Mouse (Mus musculus) inflammation-experienced regulatory T-cells, adult 6 months (primary cell): ENCODE results near the gene Gm34653. TPM values are rescaled to one million over a fixed set of nuclear protein-coding genes. Genes with fewer than 3 reads are reported as not detected.
"Not testable (repeated sequence)": the region's sequence is repeated elsewhere in the genome, so short reads cannot be mapped to it uniquely, and the experiment has no call there.

Experiments
- ATAC-seq: one replicate; pipeline ENCODE4 v1.8.0; 2017
- polyA plus RNA-seq, 3 experiments: library from polyadenylated mRNA; unstranded; fragments of 100-300 nt; shearing (Covaris generic); gene quantifications; one replicate each; pipeline ENCODE4 v1.2.1; 2017

Gene Gm34653
- polyA plus RNA-seq, 3 experiments from 2014 or later = not detected

DNA sequence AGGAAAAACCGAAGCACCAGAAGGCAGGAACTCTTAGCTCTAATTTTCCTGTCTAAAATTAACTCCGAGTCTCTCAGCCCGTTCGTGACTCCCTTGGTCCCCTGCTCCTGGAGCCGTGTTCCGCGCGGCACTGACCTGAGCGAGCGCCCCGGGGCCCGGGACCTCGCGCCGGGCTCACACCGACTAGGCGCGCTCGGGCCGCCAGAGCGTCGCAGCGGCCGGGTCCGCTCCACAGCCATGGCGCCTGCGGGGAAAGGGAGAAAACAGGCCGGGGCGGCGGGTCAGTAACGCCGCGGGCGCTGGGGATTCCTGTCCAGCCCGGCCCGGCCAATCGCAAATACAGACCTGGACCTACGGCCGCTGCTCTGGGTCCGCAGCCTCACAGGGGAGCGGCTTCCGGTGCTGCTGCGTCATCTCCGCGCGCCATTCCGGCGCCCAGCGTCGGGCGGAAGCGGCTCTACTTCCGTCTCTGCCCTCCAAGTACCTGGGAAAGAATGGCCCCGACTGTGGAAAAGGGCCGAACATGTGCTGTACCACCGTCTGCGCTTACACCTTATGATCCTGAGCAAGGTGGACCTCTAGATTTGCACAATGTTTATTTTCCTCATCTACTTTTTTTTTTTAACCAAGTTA, 6.9 kb upstream of the Gm34653 start, which contains the start of gene Fbxw2:
Fbxw2 (minus strand) TSS at position 485 of the 633 bp plus-strand sequence.
- ATAC-seq = peak; percentile 96

DNA sequence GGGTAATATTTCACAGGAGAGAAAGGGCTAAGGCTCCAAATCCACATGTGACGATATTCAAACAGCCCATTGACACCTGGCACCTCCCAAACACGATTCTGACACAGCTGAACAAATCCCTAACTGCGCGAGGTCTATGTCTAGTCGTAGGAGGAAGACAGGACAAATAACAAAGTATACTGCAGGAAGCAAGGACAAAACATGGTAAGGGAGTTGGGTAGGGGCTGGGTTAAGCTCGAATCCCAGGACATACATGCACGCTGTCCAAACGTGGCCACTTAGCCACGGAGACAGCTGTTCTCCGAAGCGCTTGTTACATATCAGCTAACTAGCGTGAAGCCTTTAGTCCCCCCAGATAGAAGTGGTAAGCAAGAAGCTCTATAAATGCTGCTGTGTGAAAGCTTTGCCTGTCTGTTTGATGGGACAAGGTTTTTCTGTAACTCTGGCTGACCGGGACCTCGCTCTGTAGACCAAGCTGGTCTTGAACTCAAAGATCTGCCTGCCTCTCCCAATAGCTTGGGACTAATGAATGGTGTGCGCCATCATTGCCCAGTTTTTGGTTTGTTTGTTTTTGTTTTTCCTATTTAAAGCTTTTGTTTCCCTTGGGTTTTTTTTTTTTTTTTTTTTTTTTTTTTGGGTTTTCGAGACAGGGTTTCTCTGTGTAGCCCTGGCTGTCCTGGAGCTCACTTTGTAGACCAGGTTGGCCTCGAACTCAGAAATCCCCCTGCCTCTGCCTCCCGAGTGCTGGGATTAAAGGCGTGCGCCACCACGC, 6.2 kb upstream of the Gm34653 start:
- peak; percentile 36 for ATAC-seq

DNA sequence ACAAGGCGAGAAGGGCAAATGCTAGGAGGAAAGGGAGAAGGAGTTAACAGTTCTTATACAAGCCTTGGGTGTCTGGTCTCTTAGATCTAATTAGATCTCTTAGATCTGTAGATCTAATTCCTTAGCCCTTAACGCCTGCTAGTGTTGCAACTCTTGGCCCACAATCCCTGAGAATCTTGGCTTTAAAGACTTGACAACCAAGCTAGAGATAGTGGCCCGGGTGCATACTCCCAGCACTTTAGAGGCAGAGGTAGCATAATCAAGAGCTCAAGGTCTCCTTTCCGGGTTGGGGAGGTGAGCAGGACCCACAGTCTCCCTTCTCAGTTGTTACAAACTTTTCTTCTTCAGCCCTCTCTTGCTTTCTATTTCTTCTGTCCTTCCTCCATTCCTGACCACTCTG, 5.2 kb upstream of the Gm34653 start:
- ATAC-seq = no peak

- no peak for ATAC-seq
These were observed 4.8 kb upstream of the Gm34653 start for GRCm38 (mm10) chr2:34828026-34828425.

GRCm38 (mm10) chr2:34830066-34830465, 2.7 kb upstream of the Gm34653 start:
- not testable (repeated sequence) for ATAC-seq

- ATAC-seq = no peak
These were observed 817 bp downstream of the Gm34653 start for GRCm38 (mm10) chr2:34833624-34834023.

DNA sequence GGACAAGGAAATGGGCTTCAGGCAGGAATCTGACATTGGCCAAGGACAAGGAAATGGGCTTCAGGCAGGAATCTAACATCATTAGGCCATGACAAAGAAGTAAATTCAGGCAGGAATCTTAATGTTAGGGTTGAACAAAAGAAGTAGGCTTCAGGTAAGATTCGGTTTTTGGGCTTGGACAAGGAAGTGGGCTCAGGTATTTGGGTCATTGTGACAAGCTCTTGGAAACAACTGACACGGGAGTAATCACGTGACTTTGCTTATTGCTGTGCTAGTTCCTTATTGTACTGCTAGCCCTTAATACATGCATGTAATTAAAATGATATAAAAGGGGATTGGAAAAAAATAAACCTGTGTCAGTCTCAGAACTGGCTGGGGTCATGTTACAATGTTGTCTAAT, 2.9 kb downstream of the Gm34653 start:
- ATAC-seq = no peak

GRCm38 (mm10) chr2:34840143-34840542, 7.3 kb downstream of the Gm34653 start:
- not testable (repeated sequence) for ATAC-seq

- ATAC-seq = no peak
These were observed 8.9 kb downstream of the Gm34653 start for GRCm38 (mm10) chr2:34841706-34842105.

DNA sequence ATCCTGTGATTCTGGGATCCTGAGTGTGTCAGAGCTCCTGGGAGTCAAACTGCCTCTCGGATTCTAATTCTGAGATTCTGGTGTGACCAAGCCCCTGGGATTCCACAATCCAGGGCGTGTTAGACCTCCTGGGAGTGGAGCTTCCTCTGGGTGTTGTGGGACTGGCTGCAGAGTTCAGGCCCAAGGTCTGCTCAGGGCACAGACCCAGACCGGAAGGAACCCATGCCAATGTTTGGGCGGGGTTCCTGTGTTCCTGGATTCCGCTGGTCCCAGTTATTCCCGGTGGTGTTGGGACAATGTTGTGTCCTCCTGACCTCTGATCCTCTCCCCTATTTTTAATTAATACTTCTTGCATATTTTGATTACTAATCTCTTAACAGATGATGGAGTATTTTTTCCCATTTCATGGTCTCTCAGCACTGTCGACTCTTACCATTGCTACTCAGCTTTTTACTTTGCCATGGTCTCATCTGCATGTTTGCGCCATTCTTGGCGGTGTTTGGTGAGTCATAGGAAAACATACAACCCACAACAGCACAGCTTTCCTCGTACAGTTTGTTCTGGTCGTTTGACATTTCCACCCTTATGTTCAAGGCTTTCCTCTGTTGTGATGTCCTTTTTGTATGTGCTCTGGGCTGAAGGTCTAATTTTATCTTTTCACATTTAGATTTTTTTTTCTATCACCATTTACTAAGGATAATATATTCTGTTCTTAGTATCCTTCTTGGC, 10.6 kb downstream of the Gm34653 start:
- ATAC-seq = no peak

GRCm38 (mm10) chr2:34847702-34848101, 14.9 kb downstream of the Gm34653 start:
- ATAC-seq = no peak

- no peak for ATAC-seq
These were observed 22.5 kb downstream of the Gm34653 start for GRCm38 (mm10) chr2:34855265-34855664.

- no peak for ATAC-seq
These were observed 24.9 kb downstream of the Gm34653 start for GRCm38 (mm10) chr2:34857728-34858127.

DNA sequence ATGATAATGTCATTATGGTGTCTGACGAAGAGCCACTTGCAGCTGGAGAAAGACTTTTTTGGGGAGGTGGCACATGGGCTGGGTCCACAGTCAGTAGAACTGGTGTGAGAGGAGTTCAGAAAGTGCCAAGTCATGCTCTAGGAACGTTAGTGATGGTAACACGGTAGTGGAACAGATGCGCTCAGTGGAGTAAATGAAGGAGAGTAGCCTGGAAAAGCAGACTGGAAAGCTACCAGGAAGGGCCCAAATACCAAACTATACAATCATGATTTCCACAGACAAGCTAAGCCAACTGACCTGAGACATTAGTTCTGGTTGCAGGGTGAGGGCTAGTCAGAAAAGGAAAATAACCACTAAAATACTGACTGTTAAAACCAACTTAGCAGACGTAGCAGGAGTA, 36.9 kb downstream of the Gm34653 start:
- ATAC-seq = no peak

- ATAC-seq = peak; percentile 97
These were observed 38.0 kb downstream of the Gm34653 start for GRCm38 (mm10) chr2:34870520-34871474.

GRCm38 (mm10) chr2:34874271-34874670, 41.5 kb downstream of the Gm34653 start, which contains the start of gene Cutal:
TSS of gene Cutal (plus strand) at chr2:34874396.
- ATAC-seq = no peak

DNA sequence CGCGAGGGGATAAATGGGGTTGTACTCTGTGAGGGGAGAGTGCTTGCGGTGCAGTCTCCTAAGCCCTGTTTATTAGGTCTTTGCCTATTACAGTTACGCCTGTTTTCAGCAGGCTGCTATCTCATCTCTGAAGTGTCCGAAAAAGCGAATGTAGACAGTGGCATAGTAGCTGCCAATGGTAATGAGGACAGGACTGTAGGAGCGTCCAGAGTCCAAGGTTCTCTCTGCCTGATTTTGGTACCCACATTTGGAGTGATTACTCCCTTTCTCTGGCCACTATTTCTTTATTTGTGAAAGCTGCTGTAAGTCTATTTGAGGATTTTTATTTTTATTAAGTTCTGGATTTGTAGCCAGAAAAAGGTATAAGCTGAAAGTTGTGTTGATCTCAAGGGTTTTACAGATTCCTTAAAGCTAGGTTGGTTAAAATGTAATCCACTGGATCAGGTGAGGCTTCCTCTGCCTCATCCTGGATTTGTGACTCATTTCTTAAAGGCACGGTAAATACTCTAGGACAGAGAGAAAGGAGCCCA, 42.1 kb downstream of the Gm34653 start, which contains the start of gene Psmd5:
Psmd5 (minus strand) TSS at position 153 of the 530 bp plus-strand sequence.
- no peak for ATAC-seq

DNA sequence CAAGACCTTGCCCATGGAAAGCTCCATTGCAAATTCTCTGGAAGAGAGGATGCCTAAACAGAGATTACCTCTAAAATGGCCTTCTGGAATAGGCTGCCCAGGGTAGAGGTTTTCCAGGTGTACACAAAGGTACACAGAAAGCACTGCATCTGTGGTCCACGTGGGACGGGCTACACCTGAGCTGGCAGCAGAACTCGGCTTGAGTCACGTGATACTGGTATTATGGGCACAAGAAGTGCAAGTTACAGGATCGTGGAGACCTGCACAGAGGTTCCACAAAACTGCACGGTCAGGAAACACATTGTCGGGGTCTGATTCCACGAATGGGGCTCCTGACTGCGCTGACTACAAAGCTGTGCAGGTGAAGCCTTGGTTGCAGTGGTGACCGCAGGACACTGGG, 47.2 kb downstream of the Gm34653 start:
- no peak for ATAC-seq

DNA sequence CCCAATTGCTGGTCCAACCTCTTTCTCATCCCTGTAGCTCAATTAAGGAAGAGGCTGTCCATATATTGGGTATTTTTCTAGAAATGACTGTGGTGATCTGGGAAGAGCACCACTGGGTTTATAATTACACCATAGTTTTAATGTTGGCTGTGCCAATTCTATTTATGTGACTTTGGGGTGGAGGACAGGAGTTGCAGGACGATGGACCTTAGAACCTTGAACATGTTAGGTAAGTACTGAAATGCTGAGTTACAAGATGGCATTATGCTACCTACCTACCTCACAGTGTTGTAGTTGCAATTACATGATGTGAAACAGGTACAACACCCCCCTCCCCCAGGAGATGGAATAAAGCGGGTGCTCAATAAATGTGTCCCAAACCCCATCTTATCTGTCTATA, 50.0 kb downstream of the Gm34653 start:
- no peak for ATAC-seq

- ATAC-seq = no peak
These were observed 50.4 kb downstream of the Gm34653 start for GRCm38 (mm10) chr2:34883190-34883589.

GRCm38 (mm10) chr2:34884186-34884585, 51.4 kb downstream of the Gm34653 start:
- ATAC-seq = no peak
